Mouse (Mus musculus): ENCODE results near the gene Cdc25b. TPM values are rescaled to one million over a fixed set of nuclear protein-coding genes. Genes with fewer than 3 reads are reported as not detected.

Cdc25b gene
- total and polyA plus RNA-seq, 3 experiments, result 11.6 to 24.0 (median 21.3) TPM

- H3K27ac ChIP-seq (ENCODE audit: insufficient read depth, low read depth), result no peak overlapping the region
- no peak for TF ChIP-seq CHD1 (IDR thresholded peaks at IDR 0.05; ENCODE audit: low read depth, low read length)
- TF ChIP-seq EP300 (IDR thresholded peaks at IDR 0.05; ENCODE audit: low read length), result no peak
- TF ChIP-seq ZNF384 (IDR thresholded peaks at IDR 0.05; ENCODE audit: low read depth, low read length), result no peak
- no peak for TF ChIP-seq POLR2A (IDR thresholded peaks at IDR 0.05; ENCODE audit: low read depth, low read length)
- dilution Hi-C loops (cut with MboI; ENCODE audit: extremely low pct_ligation_motif_present, extremely low pct_unique_long_range_greater_than_20kb, low sequenced_read_pairs), result no loop called here
Measured at GRCm38 (mm10) chr2:131141336-131141986, 45.3 kb upstream of the Cdc25b start.

GRCm38 (mm10) chr2:131142592-131142991 lies 44.2 kb upstream of the Cdc25b start:
- no peaks in the 10 kb centered on the region for H3K9me3 ChIP-seq (replicated peaks; ENCODE audit: low read length)
- H3K4me3 ChIP-seq (replicated peaks in 1 of 3; ENCODE audit: low read depth in 2 of 3, low read length in 2 of 3, poor library complexity in 1 of 3), result no peak overlapping the region
- H3K79me2 ChIP-seq (replicated peaks; ENCODE audit: control insufficient read depth, extremely low read depth, insufficient read depth, poor library complexity, severe bottlenecking), result no peaks in the 10 kb centered on the region
- H3K27me3 ChIP-seq (replicated peaks), result no peaks in the 10 kb centered on the region
- in situ Hi-C loops (cut with MboI; ENCODE audit: low pct_ligation_motif_present, low pct_unique_long_range_greater_than_20kb, low sequenced_read_pairs) (no loop called here), dilution Hi-C loops (cut with MboI; ENCODE audit: extremely low pct_ligation_motif_present, extremely low pct_unique_long_range_greater_than_20kb, low sequenced_read_pairs) (no loop called here)
- no peak overlapping the region for H3K4me2 ChIP-seq (ENCODE audit: insufficient read depth, low read depth, poor library complexity, severe bottlenecking)
- DNase-seq (ENCODE audit: extremely low read depth), result peak; percentile 53
- H3K36me3 ChIP-seq (replicated peaks in 1 of 2; ENCODE audit: control insufficient read depth in 1 of 2, insufficient read depth in 1 of 2, low read length in 1 of 2), result peaks cover 29 to 75% of the 10 kb centered on the region in 2 experiments
- no peak overlapping the region for H3K9ac ChIP-seq (ENCODE audit: insufficient read depth, low read depth)
- 0 out of 4 replicates have a peak, but pooled peaks cover 0 to 2% of the 10 kb centered on the region in 2 experiments for H3K4me1 ChIP-seq (ENCODE audit: control insufficient read depth in 1 of 2, insufficient read depth in 2 of 2)
- TF ChIP-seq POLR2A (IDR thresholded peaks at IDR 0.05; ENCODE audit: low read depth, low read length), result no peak
- TF ChIP-seq ZMIZ1 (IDR thresholded peaks at IDR 0.05; ENCODE audit: low read depth, low read length), result no peak
- TF ChIP-seq SMC3 (IDR thresholded peaks at IDR 0.05; ENCODE audit: low read depth, low read length), result peak; percentile 76
- peak; percentile 59 for TF ChIP-seq RAD21 (IDR thresholded peaks at IDR 0.05; ENCODE audit: low read depth, low read length)
- no peak for TF ChIP-seq CHD2 (IDR thresholded peaks at IDR 0.05; ENCODE audit: low read length)
- TF ChIP-seq E2F4 (IDR thresholded peaks at IDR 0.05; ENCODE audit: insufficient replicate concordance, low read depth, low read length), result no peak
- peak; percentile 44 to 75 for TF ChIP-seq CTCF (conservative IDR thresholded peaks at IDR 0.05 in 1 of 2, IDR thresholded peaks at IDR 0.05 in 1 of 2; ENCODE audit: low read depth in 2 of 2, low read length in 2 of 2)
- TF ChIP-seq MAX (IDR thresholded peaks at IDR 0.05; ENCODE audit: low read length), result no peak
- no peak overlapping the region for H3K27ac ChIP-seq (ENCODE audit: insufficient read depth, low read depth)

More at GRCm38 (mm10) chr2:131141336-131141986, 45.3 kb upstream of the Cdc25b start:
- no peaks in the 10 kb centered on the region for H3K27me3 ChIP-seq (replicated peaks)
- in situ Hi-C loops (cut with MboI; ENCODE audit: low pct_ligation_motif_present, low pct_unique_long_range_greater_than_20kb, low sequenced_read_pairs), result no loop called here
- no peak for DNase-seq (ENCODE audit: extremely low read depth)
- H3K4me3 ChIP-seq (replicated peaks in 1 of 3; ENCODE audit: low read depth in 2 of 3, low read length in 2 of 3, poor library complexity in 1 of 3), result no peak overlapping the region
- H3K79me2 ChIP-seq (replicated peaks; ENCODE audit: control insufficient read depth, extremely low read depth, insufficient read depth, poor library complexity, severe bottlenecking), result no peaks in the 10 kb centered on the region
- H3K4me1 ChIP-seq (ENCODE audit: control insufficient read depth in 1 of 2, insufficient read depth in 2 of 2), result 0 out of 4 replicates have a peak, but pooled peaks cover 0 to 2% of the 10 kb centered on the region in 2 experiments
- no peak overlapping the region for H3K9ac ChIP-seq (ENCODE audit: insufficient read depth, low read depth)
- H3K36me3 ChIP-seq (replicated peaks in 1 of 2; ENCODE audit: control insufficient read depth in 1 of 2, insufficient read depth in 1 of 2, low read length in 1 of 2), result peaks cover 19 to 65% of the 10 kb centered on the region in 2 experiments
- H3K4me2 ChIP-seq (ENCODE audit: insufficient read depth, low read depth, poor library complexity, severe bottlenecking), result no peak overlapping the region
- H3K9me3 ChIP-seq (replicated peaks; ENCODE audit: low read length), result no peaks in the 10 kb centered on the region

- Histone ChIP-seq H3K4me3 (replicated peaks in 1 of 3; ENCODE audit: low read depth in 2 of 3, low read length in 2 of 3, poor library complexity in 1 of 3) (no peak overlapping the region), H3K4me1 (ENCODE audit: control insufficient read depth in 1 of 2, insufficient read depth in 2 of 2) (0 out of 4 replicates have a peak, but pooled peaks cover 0 to 2% of the 10 kb centered on the region in 2 experiments), H3K9ac (ENCODE audit: insufficient read depth, low read depth) (no peak overlapping the region), H3K4me2 (ENCODE audit: insufficient read depth, low read depth, poor library complexity, severe bottlenecking) (no peak overlapping the region), H3K9me3 (replicated peaks; ENCODE audit: low read length) (no peaks in the 10 kb centered on the region), H3K79me2 (replicated peaks; ENCODE audit: control insufficient read depth, extremely low read depth, insufficient read depth, poor library complexity, severe bottlenecking) (no peaks in the 10 kb centered on the region), H3K36me3 (replicated peaks in 1 of 2; ENCODE audit: control insufficient read depth in 1 of 2, insufficient read depth in 1 of 2, low read length in 1 of 2) (peaks cover 35 to 81% of the 10 kb centered on the region in 2 experiments), H3K27ac (ENCODE audit: insufficient read depth, low read depth) (no peak overlapping the region), H3K27me3 (replicated peaks) (no peaks in the 10 kb centered on the region)
- no peak for DNase-seq (ENCODE audit: extremely low read depth)
- dilution Hi-C loops (cut with MboI; ENCODE audit: extremely low pct_ligation_motif_present, extremely low pct_unique_long_range_greater_than_20kb, low sequenced_read_pairs) (no loop called here), in situ Hi-C loops (cut with MboI; ENCODE audit: low pct_ligation_motif_present, low pct_unique_long_range_greater_than_20kb, low sequenced_read_pairs) (no loop called here)
- TF ChIP-seq POLR2AphosphoS2 (IDR thresholded peaks at IDR 0.05; ENCODE audit: low read depth, low read length) (0 out of 2 replicates have a peak, but pooled peaks have one; percentile 48), ETS1 (conservative IDR thresholded peaks at IDR 0.05; ENCODE audit: low read depth, low read length) (no peak)
Measured at GRCm38 (mm10) chr2:131143007-131143780, 43.6 kb upstream of the Cdc25b start.
